Mouse (Mus musculus) CH12.LX (cell line): ENCODE measurements around the gene Gm20388.

Experiments
- CTCF ChIP-seq, 2 experiments: IDR thresholded peaks in 1 of 2; conservative IDR thresholded peaks in 1 of 2; 2 replicates each; pipeline ENCODE4 v1.5.1; 2011 to 2012; ENCODE audit warnings: low read depth in 2 of 2, low read length in 2 of 2, improper control_type of control experiment in 1 of 2, inconsistent platforms in 1 of 2, mild to moderate bottlenecking in 1 of 2, moderate library complexity in 1 of 2
- EP300 ChIP-seq: IDR thresholded peaks from 2 replicates; pipeline ENCODE4 v1.6.1; 2011; ENCODE audit warnings: low read length, improper control_type of control experiment
- ETS1 ChIP-seq: conservative IDR thresholded peaks from 2 replicates; pipeline ENCODE4 v1.6.1; 2012; ENCODE audit warnings: low read depth, mild to moderate bottlenecking, inconsistent platforms, low read length, improper control_type of control experiment, moderate library complexity
- HCFC1 ChIP-seq: IDR thresholded peaks from 2 replicates; pipeline ENCODE4 v1.6.1; 2012; ENCODE audit warnings: low read depth, mild to moderate bottlenecking, inconsistent platforms, low read length, improper control_type of control experiment
- MAFK ChIP-seq: IDR thresholded peaks from 2 replicates; pipeline ENCODE4 v1.6.1; 2011; ENCODE audit warnings: low read length, improper control_type of control experiment; ENCODE audit not compliant: insufficient replicate concordance
- NRF1 ChIP-seq: IDR thresholded peaks from 2 replicates; pipeline ENCODE4 v1.6.1; 2014; ENCODE audit warnings: low read depth, mild to moderate bottlenecking, inconsistent platforms, low read length, improper control_type of control experiment, moderate library complexity
- ZC3H11A ChIP-seq: IDR thresholded peaks from 2 replicates; pipeline ENCODE4 v1.6.1; 2012; ENCODE audit warnings: low read depth, mild to moderate bottlenecking, inconsistent platforms, low read length, improper control_type of control experiment
- ZMIZ1 ChIP-seq: IDR thresholded peaks from 2 replicates; pipeline ENCODE4 v1.6.1; 2012; ENCODE audit warnings: low read depth, mild to moderate bottlenecking, inconsistent platforms, low read length, improper control_type of control experiment

GRCm38 (mm10) chr8:123334467-123334866 lies 3423.8 kb downstream of the Gm20388 start:
- TF ChIP-seq HCFC1: no peak
- TF ChIP-seq ZMIZ1: no peak
- no peak for TF ChIP-seq ETS1
- no peak for TF ChIP-seq CTCF (conservative IDR thresholded peaks at IDR 0.05 in 1 of 2, IDR thresholded peaks at IDR 0.05 in 1 of 2; ENCODE audit: low read depth in 2 of 2, low read length in 2 of 2)
- no peak for TF ChIP-seq NRF1
- no peak for TF ChIP-seq EP300
- TF ChIP-seq MAFK: no peak
- TF ChIP-seq ZC3H11A: no peak
